Mouse (Mus musculus): Measurements from ENCODE around the gene Gtf3c2. TPM values are rescaled to one million over a fixed set of nuclear protein-coding genes. Genes with fewer than 3 reads are reported as not detected.
A peak's percentile ranks its signal among the peaks of the same experiment; 100 is the strongest.

Gtf3c2 gene
- 15.0 and 16.8 TPM in 2 replicates for polyA plus RNA-seq (2015; fragmentation: Nextera tagmentation; extraction: Ambion mirVana)

GRCm38 (mm10) chr5:31179766-31180630 lies at the start of gene Gtf3c2, which contains the start of gene Gm29609:
Gene Gtf3c2, minus strand, starts transcription at chr5:31180144.
Gene Gm29609, minus strand, starts transcription at chr5:31179911.
- Histone ChIP-seq H3K9ac (replicated peaks) (peak within 1 kb of the TSS; percentile 80), H3K9me3 (ENCODE audit: low read length) (no peaks in the 10 kb centered on the region)

GRCm38 (mm10) chr5:31226641-31227040 lies 46.7 kb upstream of the Gtf3c2 start:
- no peak for DNase-seq
- Histone ChIP-seq H3K4me1 (ENCODE audit: insufficient read depth) (no peaks in the 10 kb centered on the region), H3K4me3 (ENCODE audit: low read depth, low read length) (no peak overlapping the region), H3K4me2 (ENCODE audit: low read depth, low read length) (no peak overlapping the region), H3K27me3 (ENCODE audit: insufficient read depth, low read length) (no peaks in the 10 kb centered on the region), H3K27ac (ENCODE audit: low read depth) (no peak overlapping the region), H3K9me3 (ENCODE audit: low read length) (no peaks in the 10 kb centered on the region), H3K36me3 (replicated peaks; ENCODE audit: insufficient read depth, low read length) (no peaks in the 10 kb centered on the region), H3K9ac (replicated peaks) (no peak overlapping the region)
- WGBS (ENCODE audit: insufficient replicate concordance) = 57% methylated on average over 1 of the region's 1 CpGs
- TF ChIP-seq EP300 (IDR thresholded peaks at IDR 0.05; ENCODE audit: low read depth) (no peak), CTCF (IDR thresholded peaks at IDR 0.05; ENCODE audit: low read depth) (no peak)
- no peak for ATAC-seq

More at GRCm38 (mm10) chr5:31179766-31180630, at the start of gene Gtf3c2, which contains the start of gene Gm29609:
- DNase-seq = peak; percentile 94
- TF ChIP-seq CTCF (IDR thresholded peaks at IDR 0.05; ENCODE audit: low read depth) = peak; percentile 27; the same call in 1 of the 2 replicates
- peak; percentile 60; the same call in 1 of the 2 replicates for TF ChIP-seq EP300 (IDR thresholded peaks at IDR 0.05; ENCODE audit: low read depth)
- Histone ChIP-seq H3K27ac (ENCODE audit: low read depth) (peak within 1 kb of the TSS; percentile 97), H3K4me1 (ENCODE audit: insufficient read depth) (peaks cover 14% of the 10 kb centered on the region), H3K4me2 (ENCODE audit: low read depth, low read length) (peak within 1 kb of the TSS; percentile 80), H3K36me3 (replicated peaks; ENCODE audit: insufficient read depth, low read length) (0 out of 2 replicates have a peak, but pooled peaks cover 4% of the 10 kb centered on the region), H3K27me3 (ENCODE audit: insufficient read depth, low read length) (no peaks in the 10 kb centered on the region), H3K4me3 (ENCODE audit: low read depth, low read length) (peak within 1 kb of the TSS; percentile 83)
- WGBS (ENCODE audit: insufficient replicate concordance) = under 1% methylated on average over 59 of the region's 59 CpGs
- peak; percentile 94 for ATAC-seq

GRCm38 (mm10) chr5:31222696-31223095 lies 42.8 kb upstream of the Gtf3c2 start:
- no peaks in the 10 kb centered on the region for H3K9me3 ChIP-seq (ENCODE audit: low read length)
- H3K36me3 ChIP-seq (replicated peaks; ENCODE audit: insufficient read depth, low read length) = no peaks in the 10 kb centered on the region
- H3K27me3 ChIP-seq (ENCODE audit: insufficient read depth, low read length) = no peaks in the 10 kb centered on the region
- H3K4me3 ChIP-seq (ENCODE audit: low read depth, low read length) = no peak overlapping the region
- H3K27ac ChIP-seq (ENCODE audit: low read depth) = no peak overlapping the region
- WGBS (ENCODE audit: insufficient replicate concordance) = 91% methylated on average over 9 of the region's 9 CpGs
- TF ChIP-seq EP300 (IDR thresholded peaks at IDR 0.05; ENCODE audit: low read depth) (no peak), CTCF (IDR thresholded peaks at IDR 0.05; ENCODE audit: low read depth) (no peak)
- no peak overlapping the region for H3K4me2 ChIP-seq (ENCODE audit: low read depth, low read length)
- H3K4me1 ChIP-seq (ENCODE audit: insufficient read depth) = peaks cover 12% of the 10 kb centered on the region
- ATAC-seq = no peak
- no peak for DNase-seq
- no peak overlapping the region for H3K9ac ChIP-seq (replicated peaks)

- Histone ChIP-seq H3K27me3 (ENCODE audit: insufficient read depth, low read length) (no peaks in the 10 kb centered on the region), H3K4me3 (ENCODE audit: low read depth, low read length) (peak overlapping the region; percentile 83), H3K9me3 (ENCODE audit: low read length) (no peaks in the 10 kb centered on the region), H3K4me2 (ENCODE audit: low read depth, low read length) (peak overlapping the region; percentile 87), H3K9ac (replicated peaks) (peak overlapping the region; percentile 88), H3K36me3 (replicated peaks; ENCODE audit: insufficient read depth, low read length) (no peaks in the 10 kb centered on the region), H3K27ac (ENCODE audit: low read depth) (peak overlapping the region; percentile 87), H3K4me1 (ENCODE audit: insufficient read depth) (peaks cover 16% of the 10 kb centered on the region)
- TF ChIP-seq EP300 (IDR thresholded peaks at IDR 0.05; ENCODE audit: low read depth) (no peak), CTCF (IDR thresholded peaks at IDR 0.05; ENCODE audit: low read depth) (peak; percentile 68)
- DNase-seq = peak; percentile 55
- ATAC-seq = no peak
- WGBS (ENCODE audit: insufficient replicate concordance) = 23% methylated on average over 11 of the region's 11 CpGs
Observed at GRCm38 (mm10) chr5:31221304-31221945, 41.5 kb upstream of the Gtf3c2 start.

- Histone ChIP-seq H3K9ac (replicated peaks) (peak within 1 kb of the TSS; percentile 88), H3K27me3 (ENCODE audit: insufficient read depth, low read length) (no peaks in the 10 kb centered on the region), H3K4me3 (ENCODE audit: low read depth, low read length) (peak within 1 kb of the TSS; percentile 83), H3K9me3 (ENCODE audit: low read length) (no peaks in the 10 kb centered on the region), H3K4me2 (ENCODE audit: low read depth, low read length) (peak within 1 kb of the TSS; percentile 87), H3K27ac (ENCODE audit: low read depth) (peak within 1 kb of the TSS; percentile 94), H3K4me1 (ENCODE audit: insufficient read depth) (peaks cover 16% of the 10 kb centered on the region), H3K36me3 (replicated peaks; ENCODE audit: insufficient read depth, low read length) (no peaks in the 10 kb centered on the region)
- ATAC-seq = peak; percentile 97
- TF ChIP-seq CTCF (IDR thresholded peaks at IDR 0.05; ENCODE audit: low read depth) (no peak; the same call in 1 of the 2 replicates), EP300 (IDR thresholded peaks at IDR 0.05; ENCODE audit: low read depth) (peak; percentile 68; the same call in 1 of the 2 replicates)
- 1% methylated on average over 52 of the region's 70 CpGs for WGBS (ENCODE audit: insufficient replicate concordance)
- peak; percentile 99 for DNase-seq
Observed at GRCm38 (mm10) chr5:31220448-31221303, 40.7 kb upstream of the Gtf3c2 start, which contains the start of gene Ppm1g. Gene Ppm1g, minus strand, starts transcription at chr5:31220687.

Measured in liver, postnatal 0 days (tissue).